Mouse (Mus musculus) left cerebral cortex, postnatal 25 days (tissue): ENCODE results near the gene Olfr710. TPM values are rescaled to one million over a fixed set of nuclear protein-coding genes. Genes with fewer than 3 reads are reported as not detected.
"Not testable (repeated sequence)": the region's sequence is repeated elsewhere in the genome, so short reads cannot be mapped to it uniquely, and the experiment has no call there.

Source experiments
- DNase-seq, 2 experiments: peaks; one replicate each; pipeline ENCODE4 v3.0.0; 2022; ENCODE audit warnings: low spot score in 2 of 2, mixed read lengths in 1 of 2
- intact Hi-C: fragments of 180-260 bp; cut with DNase I; formaldehyde crosslinking; loops from one replicate; pipeline ENCODE4 v1.15.1; 2025
- total RNA-seq, 2 experiments: library from RNA; stranded (reverse); gene quantifications; 2 replicates each; pipeline ENCODE4 v1.2.3; 2021

Gene Olfr710
- total RNA-seq: not detected

DNA sequence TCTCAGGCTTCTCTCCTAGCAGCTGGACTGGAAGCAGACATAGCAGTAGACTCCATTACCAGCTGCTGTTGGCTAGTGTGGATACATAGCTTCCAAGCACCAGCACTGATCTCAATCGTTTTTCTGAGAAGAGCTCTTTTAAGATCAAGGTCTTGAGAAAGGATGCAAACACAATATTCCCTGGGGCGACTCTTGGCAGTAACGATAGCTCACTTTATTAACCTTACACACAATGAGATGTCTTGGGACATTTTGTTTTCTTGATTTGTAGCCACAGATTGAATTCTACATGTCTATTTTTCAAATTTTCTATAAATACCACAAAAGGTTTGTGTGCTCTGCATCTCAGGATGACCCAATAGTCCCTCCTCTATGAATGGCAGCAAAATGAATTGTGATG lies at the start of gene Olfr710:
TSS of gene Olfr710 (minus strand) at position 101 of the 400 bp plus-strand sequence.
- intact Hi-C loops: no loop called here

DNA sequence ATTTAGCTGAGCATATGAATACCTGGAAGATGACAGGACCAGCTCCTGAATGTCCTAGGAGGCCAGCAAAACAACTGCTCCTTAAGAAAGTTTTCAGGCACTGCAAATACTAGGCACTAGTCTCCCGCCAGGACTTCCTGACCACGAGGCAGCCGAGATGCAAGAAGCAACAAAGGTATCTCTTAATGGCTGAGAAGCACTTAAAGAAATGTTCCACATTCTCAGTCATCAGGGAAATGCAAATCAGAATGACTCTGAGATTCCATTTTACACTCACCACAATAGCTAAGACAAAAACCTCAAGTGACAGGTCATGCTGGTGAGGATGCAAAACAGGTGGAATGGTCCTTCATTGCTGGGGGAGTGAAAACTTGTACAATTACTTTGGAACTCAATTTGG lies 37.1 kb upstream of the Olfr710 start:
- intact Hi-C loops: no loop called here
- no peak for DNase-seq

More for the DNA sequence above, at the start of gene Olfr710:
- DNase-seq: no peak

- no peak for DNase-seq
- intact Hi-C loops: no loop called here
Measured at GRCm38 (mm10) chr7:106975353-106975752, 27.2 kb upstream of the Olfr710 start, which contains the start of gene Olfr711. Gene Olfr711, minus strand, starts transcription at chr7:106975453.

DNA sequence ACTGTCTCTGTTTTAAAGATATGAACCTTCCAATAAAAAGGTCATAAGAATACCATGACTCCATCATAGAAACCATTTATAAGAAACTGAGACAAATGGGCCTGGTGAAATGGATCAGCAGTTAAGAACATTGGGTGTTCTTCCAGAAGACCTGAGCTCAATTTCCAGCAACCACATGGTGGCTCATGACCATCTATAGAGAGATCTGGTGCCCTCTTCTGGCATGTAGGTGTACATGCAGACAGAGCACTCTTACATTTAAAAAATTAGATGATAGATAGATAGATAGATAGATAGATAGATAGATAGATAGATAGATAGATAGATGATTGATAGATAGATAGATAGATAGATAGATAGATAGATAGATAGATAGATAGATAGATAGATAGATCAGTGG lies 19.4 kb upstream of the Olfr710 start:
- intact Hi-C loops, DNase-seq: not testable (repeated sequence)

GRCm38 (mm10) chr7:106963837-106964236 lies 15.7 kb upstream of the Olfr710 start, which contains the start of gene Olfr6:
Gene Olfr6, minus strand, starts transcription at chr7:106963937.
- no peak for DNase-seq

GRCm38 (mm10) chr7:106932119-106932518 lies 16.0 kb downstream of the Olfr710 start, which contains the start of gene Olfr709-ps1:
Gene Olfr709-ps1, minus strand, starts transcription at chr7:106932219.
- DNase-seq: no peak
- intact Hi-C loops: no loop called here

More at GRCm38 (mm10) chr7:106963837-106964236, 15.7 kb upstream of the Olfr710 start, which contains the start of gene Olfr6:
- intact Hi-C loops: no loop called here

DNA sequence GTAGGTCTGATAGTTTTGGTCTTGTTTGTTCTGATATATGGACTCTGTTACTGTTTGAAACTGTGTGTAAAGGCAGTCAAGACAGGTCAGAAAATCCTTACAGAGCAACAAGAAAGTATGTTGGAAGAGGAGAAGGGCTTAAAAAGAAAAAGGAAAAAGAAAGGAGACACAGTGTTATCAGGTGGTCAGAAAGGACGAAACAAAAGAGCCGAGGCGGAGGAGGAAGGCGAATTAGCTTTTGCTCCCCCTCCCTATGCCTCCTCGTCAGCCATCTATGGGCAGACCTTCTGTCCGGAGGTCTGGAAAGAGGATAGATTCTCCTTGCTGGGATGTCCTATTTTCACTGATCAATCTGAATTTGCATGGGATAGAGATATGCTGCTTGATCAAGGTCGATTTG lies 27.2 kb downstream of the Olfr710 start:
- intact Hi-C loops, DNase-seq: not testable (repeated sequence)

GRCm38 (mm10) chr7:106907676-106908075 lies 40.4 kb downstream of the Olfr710 start, which contains the start of gene Olfr1532-ps1:
Gene Olfr1532-ps1, plus strand, starts transcription at chr7:106908001.
- DNase-seq: no peak
- intact Hi-C loops: no loop called here

GRCm38 (mm10) chr7:106901141-106901540 lies 47.0 kb downstream of the Olfr710 start, which contains the start of gene Olfr707:
Gene Olfr707, minus strand, starts transcription at chr7:106901241.
- intact Hi-C loops, DNase-seq: not testable (repeated sequence)

Other genes with a start within 250 kb of the Olfr710 start
- gene Olfr695, start 231.9 kb downstream of the Olfr710 start, total RNA-seq: not detected
- not detected for gene Olfr697, start 205.9 kb downstream of the Olfr710 start, total RNA-seq
- not detected for gene Olfr698, start 192.9 kb downstream of the Olfr710 start, total RNA-seq
- gene Olfr699, start 155.1 kb downstream of the Olfr710 start, total RNA-seq: not detected
- not detected for gene Olfr700, start 139.5 kb downstream of the Olfr710 start, total RNA-seq
- gene Olfr701, start 134.2 kb downstream of the Olfr710 start, total RNA-seq: not detected
- not detected for gene Olfr702, start 114.4 kb downstream of the Olfr710 start, total RNA-seq
- not detected for gene Olfr703, start 105.0 kb downstream of the Olfr710 start, total RNA-seq
- not detected for gene Olfr704, start 85.1 kb downstream of the Olfr710 start, total RNA-seq
- not detected for gene Olfr705, start 71.4 kb downstream of the Olfr710 start, total RNA-seq
- not detected for gene Olfr706, start 60.1 kb downstream of the Olfr710 start, total RNA-seq
- not detected for gene Olfr707, start 47.1 kb downstream of the Olfr710 start, total RNA-seq
- not detected for gene Olfr1532-ps1, start 40.3 kb downstream of the Olfr710 start, total RNA-seq
- gene Olfr709-ps1, start 16.1 kb downstream of the Olfr710 start, total RNA-seq: not detected
- gene Olfr6, start 15.6 kb upstream of the Olfr710 start, total RNA-seq: not detected
- not detected for gene Olfr711, start 27.1 kb upstream of the Olfr710 start, total RNA-seq
- not detected for gene Olfr2, start 57.8 kb upstream of the Olfr710 start, total RNA-seq
- not detected for gene Olfr713, start 82.9 kb upstream of the Olfr710 start, total RNA-seq
- gene Olfr714, start 122.7 kb upstream of the Olfr710 start, total RNA-seq: not detected
- not detected for gene Olfr17, start 144.9 kb upstream of the Olfr710 start, total RNA-seq
- gene Olfr715b, start 162.1 kb upstream of the Olfr710 start, total RNA-seq: not detected
- not detected for gene Olfr715, start 182.8 kb upstream of the Olfr710 start, total RNA-seq
- not detected for gene Olfr716, start 190.0 kb upstream of the Olfr710 start, total RNA-seq
- gene Nlrp14, start 218.7 kb upstream of the Olfr710 start, total RNA-seq: not detected